Mouse (Mus musculus) cerebellum, adult 18-20 months (tissue): ENCODE data around the gene Rtn4ip1.
A peak's percentile ranks its signal among the peaks of the same experiment; 100 is the strongest.

Experiments used
- DNase-seq, 2 experiments: peaks; one replicate each; pipeline ENCODE4 v3.0.0; 2021

Gene Rtn4ip1

DNA sequence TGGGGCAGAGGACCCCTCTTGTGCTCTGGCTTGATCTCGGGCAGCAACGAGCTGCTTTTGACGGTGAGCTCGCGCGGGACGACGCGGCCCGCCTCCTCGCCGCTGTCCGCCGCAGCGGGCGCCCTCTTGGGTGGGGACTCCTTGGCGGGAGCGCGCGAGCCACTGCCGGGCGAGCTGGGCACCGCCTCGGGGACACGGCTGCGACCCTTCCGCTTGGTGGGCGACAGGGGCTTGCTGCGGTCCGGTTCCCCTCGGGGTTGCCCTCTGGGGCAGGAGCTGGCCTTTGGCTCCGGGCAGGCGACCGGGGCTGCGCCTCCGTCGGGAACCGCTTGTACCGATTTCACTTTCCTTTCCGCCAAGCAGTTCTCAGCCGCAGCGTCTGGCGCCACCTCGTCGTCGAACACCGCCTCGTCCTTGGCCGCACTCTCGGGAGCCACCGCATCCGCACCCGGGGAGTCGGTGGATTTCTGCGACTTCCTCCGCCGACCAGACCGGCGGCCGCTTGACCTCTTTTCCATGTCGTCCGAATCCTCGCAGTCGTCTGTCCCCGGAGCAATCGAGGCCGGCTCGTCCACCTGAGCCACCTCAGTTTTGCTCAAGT is 102.0 kb downstream of the Rtn4ip1 start:
- DNase-seq = peak in 1 of 2 experiments; percentile 4

DNA sequence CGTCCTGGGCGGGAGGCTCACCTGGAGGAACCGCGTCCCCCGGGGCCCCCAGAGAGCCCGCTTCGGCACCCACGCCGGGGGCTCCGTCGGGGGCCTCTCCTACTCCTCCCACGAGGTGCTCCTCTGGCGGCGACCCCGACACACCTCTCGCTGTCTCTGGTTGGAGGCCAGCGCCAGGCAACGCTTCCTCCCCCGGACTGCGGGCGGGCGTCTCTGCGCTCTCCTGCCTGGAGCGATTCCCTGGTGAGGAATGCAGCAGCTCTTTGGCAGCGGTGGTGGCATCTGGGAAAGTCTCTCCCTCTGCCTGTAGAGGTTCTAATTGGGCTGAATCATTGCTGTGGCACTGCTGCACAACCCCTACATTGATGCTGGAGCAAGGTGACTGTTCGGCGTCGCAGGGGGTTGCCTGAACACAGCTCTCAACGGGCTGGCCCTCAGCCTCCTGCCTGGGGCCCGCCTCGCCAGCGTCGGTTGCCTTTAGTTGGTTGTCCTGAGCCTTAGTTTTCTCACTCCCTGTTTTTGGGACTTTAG is 102.7 kb downstream of the Rtn4ip1 start:
- no peak for DNase-seq

- no peak for DNase-seq
Observed at GRCm38 (mm10) chr10:44005677-44006641, 104.4 kb downstream of the Rtn4ip1 start.
